Mouse (Mus musculus) heart, embryonic 11.5 days (tissue): Measurements from ENCODE around the gene Gosr2. TPM values are rescaled to one million over a fixed set of nuclear protein-coding genes. Genes with fewer than 3 reads are reported as not detected.
"Not testable (repeated sequence)": the region's sequence is repeated elsewhere in the genome, so short reads cannot be mapped to it uniquely, and the experiment has no call there.

Experiments used
- ATAC-seq: fragments of 200-750 bp; cut with Nextera tagmentation; replicated peaks from 2 replicates; pipeline ENCODE4 v1.8.0; 2017; ENCODE audit warnings: moderate library complexity; ENCODE audit not compliant: insufficient number of reproducible peaks, low FRiP score, low TSS enrichment
- H3K27ac ChIP-seq: fragments of 300-500 bp; sonication (generic); 2 replicates; pipeline ENCODE4 v1.5.1; 2014; ENCODE audit warnings: mild to moderate bottlenecking, low read depth, low read length
- H3K27me3 ChIP-seq: fragments of 300-500 bp; sonication (generic); 2 replicates; pipeline ENCODE4 v1.6.1; 2014; ENCODE audit warnings: mild to moderate bottlenecking, low read length, mixed read lengths; ENCODE audit not compliant: control insufficient read depth, insufficient read depth
- H3K36me3 ChIP-seq: fragments of 300-500 bp; sonication (generic); 2 replicates; pipeline ENCODE4 v1.6.1; 2014; ENCODE audit warnings: mild to moderate bottlenecking, low read length, moderate library complexity, mixed read lengths; ENCODE audit not compliant: control insufficient read depth, insufficient read depth
- H3K4me1 ChIP-seq: fragments of 300-500 bp; sonication (generic); 2 replicates; pipeline ENCODE4 v1.6.1; 2014; ENCODE audit warnings: low read length; ENCODE audit not compliant: control insufficient read depth, insufficient read depth
- H3K4me2 ChIP-seq: fragments of 300-500 bp; sonication (generic); 2 replicates; pipeline ENCODE4 v1.6.1; 2014; ENCODE audit warnings: mild to moderate bottlenecking, moderate library complexity
- H3K4me3 ChIP-seq: fragments of 300-500 bp; sonication (generic); 2 replicates; pipeline ENCODE4 v1.5.1; 2014; ENCODE audit warnings: low read depth, low read length
- H3K9ac ChIP-seq: fragments of 300-500 bp; sonication (generic); 2 replicates; pipeline ENCODE4 v1.6.1; 2014; ENCODE audit warnings: mild to moderate bottlenecking, low read depth, low read length, moderate library complexity
- H3K9me3 ChIP-seq: fragments of 300-500 bp; sonication (generic); replicated peaks from 2 replicates; pipeline ENCODE4 v1.6.1; 2016; ENCODE audit warnings: low read length; ENCODE audit not compliant: control insufficient read depth
- WGBS: fragments of 180-500 bp; shearing (Covaris S2); extraction: QIAGEN DNeasy Blood & Tissue Kit; methylation state at CpG from one replicate; pipeline ENCODE4 v1.1.7; 2014; ENCODE audit not compliant: insufficient replicate concordance; 5-methylcytosine and 5-hydroxymethylcytosine counted together
- polyA plus RNA-seq: library from polyadenylated mRNA; unstranded; fragments of >200 nt; fragmentation: Nextera tagmentation; extraction: Ambion mirVana; gene quantifications from 2 replicates; pipeline ENCODE4 v1.2.1, GENCODE M21; 2014

Gosr2 gene
- polyA plus RNA-seq, 1 experiment from 2014 or later: 61.6 TPM

- no peak for ATAC-seq
- no peak overlapping the region for H3K27ac ChIP-seq
- WGBS: 91% methylated on average over 7 of the region's 7 CpGs
- H3K36me3 ChIP-seq: peaks cover 24% of the 10 kb centered on the region
- no peaks in the 10 kb centered on the region for H3K9me3 ChIP-seq
- H3K4me3 ChIP-seq: no peak overlapping the region
- peaks cover 38% of the 10 kb centered on the region for H3K4me1 ChIP-seq
- no peak overlapping the region for H3K9ac ChIP-seq
- no peak overlapping the region for H3K4me2 ChIP-seq
- H3K27me3 ChIP-seq: no peaks in the 10 kb centered on the region
These were observed 12.4 kb downstream of the Gosr2 start for GRCm38 (mm10) chr11:103685261-103685736.

- ATAC-seq: no peak
- H3K27ac ChIP-seq: peak overlapping the region; percentile 50
- H3K27me3 ChIP-seq: no peaks in the 10 kb centered on the region
- H3K36me3 ChIP-seq: peaks cover 32% of the 10 kb centered on the region
- no peaks in the 10 kb centered on the region for H3K9me3 ChIP-seq
- no peak overlapping the region for H3K9ac ChIP-seq
- peaks cover 23% of the 10 kb centered on the region for H3K4me1 ChIP-seq
- no peak overlapping the region for H3K4me3 ChIP-seq
- 73% methylated on average over 11 of the region's 11 CpGs for WGBS
- H3K4me2 ChIP-seq: no peak overlapping the region
These were observed 13.9 kb downstream of the Gosr2 start for GRCm38 (mm10) chr11:103683667-103684334.

GRCm38 (mm10) chr11:103677042-103677441 lies 20.7 kb downstream of the Gosr2 start:
- 41% methylated on average over 2 of the region's 2 CpGs for WGBS

GRCm38 (mm10) chr11:103675556-103675955 lies 22.1 kb downstream of the Gosr2 start:
- no peak overlapping the region for H3K27ac ChIP-seq
- no peaks in the 10 kb centered on the region for H3K4me1 ChIP-seq
- H3K9ac ChIP-seq: no peak overlapping the region
- 33% methylated on average over 3 of the region's 3 CpGs for WGBS
- no peak overlapping the region for H3K4me2 ChIP-seq
- peaks cover 11% of the 10 kb centered on the region for H3K36me3 ChIP-seq
- no peaks in the 10 kb centered on the region for H3K27me3 ChIP-seq
- no peak overlapping the region for H3K4me3 ChIP-seq
- no peaks in the 10 kb centered on the region for H3K9me3 ChIP-seq
- no peak for ATAC-seq

More at GRCm38 (mm10) chr11:103677042-103677441, 20.7 kb downstream of the Gosr2 start:
- H3K27me3 ChIP-seq, H3K4me2 ChIP-seq, H3K4me3 ChIP-seq, ATAC-seq, H3K4me1 ChIP-seq, H3K9me3 ChIP-seq, H3K9ac ChIP-seq, H3K27ac ChIP-seq: not testable (repeated sequence)
- peaks cover 17% of the 10 kb centered on the region for H3K36me3 ChIP-seq

GRCm38 (mm10) chr11:103666907-103667426 lies 30.7 kb downstream of the Gosr2 start:
- no peak for ATAC-seq
- Histone ChIP-seq H3K27ac (no peak overlapping the region), H3K4me1 (0 out of 2 replicates have a peak, but pooled peaks cover 2% of the 10 kb centered on the region), H3K36me3 (no peaks in the 10 kb centered on the region), H3K4me3 (no peak overlapping the region), H3K27me3 (peaks cover 14% of the 10 kb centered on the region), H3K4me2 (no peak overlapping the region), H3K9ac (no peak overlapping the region), H3K9me3 (no peaks in the 10 kb centered on the region)
- 63% methylated on average over 13 of the region's 13 CpGs for WGBS

- Histone ChIP-seq H3K27ac (no peak overlapping the region), H3K9me3 (no peaks in the 10 kb centered on the region), H3K4me1 (0 out of 2 replicates have a peak, but pooled peaks cover 2% of the 10 kb centered on the region), H3K36me3 (no peaks in the 10 kb centered on the region), H3K4me3 (no peak overlapping the region), H3K9ac (no peak overlapping the region), H3K4me2 (no peak overlapping the region), H3K27me3 (peaks cover 14% of the 10 kb centered on the region)
- whole genome bisulfite sequencing: 33% methylated on average over 10 of the region's 10 CpGs
- no peak for ATAC-seq
These were observed 31.4 kb downstream of the Gosr2 start for GRCm38 (mm10) chr11:103666181-103666906.

GRCm38 (mm10) chr11:103665695-103666094 lies 32.0 kb downstream of the Gosr2 start:
- Histone ChIP-seq H3K4me2 (no peak overlapping the region), H3K4me3 (no peak overlapping the region), H3K27me3 (peaks cover 14% of the 10 kb centered on the region), H3K36me3 (no peaks in the 10 kb centered on the region), H3K9ac (no peak overlapping the region), H3K4me1 (0 out of 2 replicates have a peak, but pooled peaks cover 2% of the 10 kb centered on the region), H3K27ac (no peak overlapping the region), H3K9me3 (no peaks in the 10 kb centered on the region)
- ATAC-seq: no peak
- WGBS: 53% methylated on average over 1 of the region's 1 CpGs

GRCm38 (mm10) chr11:103663119-103663518 lies 34.6 kb downstream of the Gosr2 start:
- Histone ChIP-seq H3K4me3 (no peak overlapping the region), H3K9ac (no peak overlapping the region), H3K36me3 (no peaks in the 10 kb centered on the region), H3K27me3 (peaks cover 14% of the 10 kb centered on the region), H3K27ac (no peak overlapping the region), H3K4me2 (no peak overlapping the region), H3K4me1 (0 out of 2 replicates have a peak, but pooled peaks cover 2% of the 10 kb centered on the region), H3K9me3 (no peaks in the 10 kb centered on the region)
- ATAC-seq: no peak
- WGBS: 81% methylated on average over 8 of the region's 8 CpGs
